Mouse (Mus musculus) E14TG2a.4 (cell line): ENCODE results near the gene Hist1h3d.

Source experiments
- CTCF ChIP-seq: conservative IDR thresholded peaks from 2 replicates; pipeline ENCODE4 v1.5.1; 2014; ENCODE audit warnings: low read length
- NANOG ChIP-seq: IDR thresholded peaks from 2 replicates; pipeline ENCODE4 v1.6.1; 2014; ENCODE audit warnings: borderline replicate concordance, low read length, mixed read lengths
- POU5F1 ChIP-seq: IDR thresholded peaks from 2 replicates; pipeline ENCODE4 v1.6.1; 2014; ENCODE audit warnings: low read length, borderline replicate concordance

DNA sequence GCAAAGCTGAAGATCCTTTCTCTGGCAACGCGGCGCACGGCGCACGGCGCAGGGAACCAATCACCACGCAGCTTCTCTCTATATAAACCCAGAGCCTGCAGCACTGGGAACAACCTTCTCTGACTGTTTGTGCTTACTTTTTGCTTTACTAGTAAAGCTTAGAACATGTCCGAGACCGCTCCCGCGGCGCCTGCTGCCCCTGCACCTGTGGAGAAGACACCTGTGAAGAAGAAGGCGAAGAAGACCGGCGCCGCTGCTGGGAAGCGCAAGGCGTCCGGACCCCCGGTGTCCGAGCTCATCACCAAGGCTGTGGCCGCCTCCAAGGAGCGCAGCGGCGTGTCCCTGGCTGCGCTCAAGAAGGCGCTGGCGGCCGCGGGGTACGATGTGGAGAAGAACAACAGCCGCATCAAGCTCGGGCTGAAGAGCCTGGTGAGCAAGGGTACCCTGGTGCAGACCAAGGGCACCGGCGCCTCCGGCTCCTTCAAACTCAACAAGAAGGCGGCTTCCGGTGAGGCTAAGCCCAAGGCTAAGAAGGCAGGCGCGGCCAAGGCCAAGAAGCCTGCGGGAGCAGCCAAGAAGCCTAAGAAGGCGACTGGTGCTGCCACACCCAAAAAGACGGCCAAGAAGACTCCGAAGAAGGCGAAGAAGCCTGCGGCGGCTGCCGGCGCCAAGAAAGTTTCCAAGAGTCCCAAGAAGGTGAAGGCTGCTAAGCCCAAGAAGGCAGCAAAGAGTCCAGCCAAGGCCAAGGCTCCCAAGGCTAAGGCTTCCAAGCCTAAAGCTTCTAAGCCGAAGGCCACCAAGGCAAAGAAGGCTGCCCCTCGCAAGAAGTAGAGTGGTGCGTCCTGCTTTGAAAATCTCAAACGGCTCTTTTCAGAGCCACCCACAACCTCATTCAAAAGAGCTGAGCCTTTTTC, 20.4 kb upstream of the Hist1h3d start:
- TF ChIP-seq CTCF = no peak
- TF ChIP-seq POU5F1 = no peak
- no peak for TF ChIP-seq NANOG
